Mouse (Mus musculus): ENCODE results near the gene Cyp20a1. TPM values are rescaled to one million over a fixed set of nuclear protein-coding genes. Genes with fewer than 3 reads are reported as not detected.
A peak's percentile ranks its signal among the peaks of the same experiment; 100 is the strongest.

Cyp20a1 gene
- polyA plus RNA-seq, 1 experiment from 2014 or later = 7.0 TPM

DNA sequence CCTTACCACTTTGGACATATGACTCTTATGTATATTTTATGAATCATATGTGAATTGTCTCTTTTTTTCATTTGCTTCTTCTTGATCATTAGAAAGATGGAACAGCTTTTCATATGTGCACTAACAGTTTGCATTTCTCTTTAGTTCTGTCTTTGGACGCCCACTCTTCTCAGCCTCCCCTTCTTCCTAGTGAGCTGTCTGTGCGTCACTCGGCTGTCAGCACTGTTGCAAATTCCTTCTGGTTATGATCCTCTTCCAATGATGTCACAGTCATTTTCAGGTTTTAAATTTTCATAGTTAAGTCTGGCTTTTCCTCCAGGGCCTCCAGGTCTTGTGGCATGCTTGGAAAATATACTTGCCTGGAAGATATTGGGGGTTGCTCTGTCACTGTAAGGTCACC lies 38.8 kb downstream of the Cyp20a1 start:
- ATAC-seq (ENCODE audit: low read depth) (no peak), DNase-seq (ENCODE audit: low spot score) (no peak)
- Histone ChIP-seq H3K4me3 (ENCODE audit: low read depth, low read length) (no peak overlapping the region), H3K4me1 (ENCODE audit: control insufficient read depth, insufficient read depth, low read length) (no peaks in the 10 kb centered on the region), H3K27ac (replicated peaks; ENCODE audit: low read depth, low read length) (no peak overlapping the region), H3K27me3 (replicated peaks; ENCODE audit: control insufficient read depth, insufficient read depth, low read length) (no peaks in the 10 kb centered on the region), H3K9me3 (ENCODE audit: control insufficient read depth, low read length) (no peaks in the 10 kb centered on the region), H3K36me3 (ENCODE audit: control insufficient read depth, insufficient read depth, low read length) (peaks cover 36% of the 10 kb centered on the region), H3K9ac (ENCODE audit: low read depth, low read length) (no peak overlapping the region), H3K4me2 (ENCODE audit: low read depth, low read length) (no peak overlapping the region)
- 87% methylated on average over 3 of the region's 3 CpGs for WGBS

DNA sequence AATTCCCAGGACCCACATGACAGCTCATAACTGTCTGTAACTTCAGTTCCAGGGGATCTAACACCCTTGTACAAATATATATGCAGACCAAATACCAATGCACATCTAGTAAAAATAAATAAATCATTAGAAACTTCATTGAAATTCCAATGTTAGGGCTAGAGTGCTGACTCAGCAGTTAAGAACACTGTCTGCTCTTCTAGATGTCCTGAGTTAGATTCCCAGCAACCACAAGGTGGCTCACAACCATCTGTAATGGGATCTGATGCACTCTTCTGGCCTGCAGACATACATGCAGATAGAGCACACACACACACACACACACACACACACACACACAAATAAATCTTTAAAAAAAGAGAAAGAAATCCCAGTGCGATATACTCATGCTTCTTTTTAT lies 61.7 kb downstream of the Cyp20a1 start:
- no peak overlapping the region for H3K4me3 ChIP-seq (ENCODE audit: low read depth, low read length)
- H3K4me1 ChIP-seq (ENCODE audit: control insufficient read depth, insufficient read depth, low read length) = 0 out of 2 replicates have a peak, but pooled peaks cover 8% of the 10 kb centered on the region
- no peak overlapping the region for H3K9ac ChIP-seq (ENCODE audit: low read depth, low read length)
- DNase-seq (ENCODE audit: low spot score) (no peak), ATAC-seq (ENCODE audit: low read depth) (no peak)
- H3K27ac ChIP-seq (replicated peaks; ENCODE audit: low read depth, low read length) = no peak overlapping the region
- WGBS = 95% methylated on average over 1 of the region's 1 CpGs
- H3K9me3 ChIP-seq (ENCODE audit: control insufficient read depth, low read length) = no peaks in the 10 kb centered on the region
- no peaks in the 10 kb centered on the region for H3K27me3 ChIP-seq (replicated peaks; ENCODE audit: control insufficient read depth, insufficient read depth, low read length)
- H3K36me3 ChIP-seq (ENCODE audit: control insufficient read depth, insufficient read depth, low read length) = no peaks in the 10 kb centered on the region
- H3K4me2 ChIP-seq (ENCODE audit: low read depth, low read length) = no peak overlapping the region

DNA sequence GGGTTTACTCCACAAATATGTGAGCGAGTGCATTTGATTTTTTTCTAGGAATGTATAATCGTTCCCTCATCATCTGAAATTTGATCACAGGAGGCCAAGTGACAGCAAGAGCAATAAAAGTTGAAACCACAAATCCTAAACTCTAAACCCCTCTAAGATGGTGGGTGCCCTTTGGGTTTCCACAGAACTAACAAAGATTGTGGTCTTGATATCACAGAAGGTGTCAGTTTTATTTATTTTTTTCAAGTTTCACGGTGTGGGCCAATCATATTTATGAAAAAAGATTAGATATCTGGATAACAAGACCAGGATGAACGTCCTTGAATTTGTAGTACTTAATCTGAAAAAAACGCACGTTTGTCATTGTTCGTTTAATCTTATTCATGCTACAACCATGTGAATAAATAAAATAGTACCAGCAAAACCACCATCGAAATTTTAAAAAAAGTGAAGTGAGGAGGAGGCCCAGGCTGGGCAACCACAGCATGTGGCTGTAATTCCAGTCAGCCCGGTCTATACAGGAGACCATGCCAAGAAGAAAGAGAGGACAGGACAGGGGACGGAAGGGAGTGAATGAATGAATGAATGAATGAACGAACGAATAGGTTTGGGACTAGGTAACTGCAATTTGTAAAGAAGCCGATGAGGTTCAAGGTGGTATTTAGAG lies 65.5 kb downstream of the Cyp20a1 start:
- peak overlapping the region; percentile 94 for H3K27ac ChIP-seq (replicated peaks; ENCODE audit: low read depth, low read length)
- no peaks in the 10 kb centered on the region for H3K27me3 ChIP-seq (replicated peaks; ENCODE audit: control insufficient read depth, insufficient read depth, low read length)
- peak overlapping the region; percentile 94 for H3K9ac ChIP-seq (ENCODE audit: low read depth, low read length)
- peak overlapping the region; percentile 62 for H3K4me2 ChIP-seq (ENCODE audit: low read depth, low read length)
- no peak for DNase-seq (ENCODE audit: low spot score)
- H3K36me3 ChIP-seq (ENCODE audit: control insufficient read depth, insufficient read depth, low read length) = no peaks in the 10 kb centered on the region
- peak; percentile 47 for ATAC-seq (ENCODE audit: low read depth)
- 10% methylated on average over 13 of the region's 13 CpGs for WGBS
- H3K4me1 ChIP-seq (ENCODE audit: control insufficient read depth, insufficient read depth, low read length) = peaks cover 17% of the 10 kb centered on the region
- H3K4me3 ChIP-seq (ENCODE audit: low read depth, low read length) = peak overlapping the region; percentile 97
- H3K9me3 ChIP-seq (ENCODE audit: control insufficient read depth, low read length) = no peaks in the 10 kb centered on the region

DNA sequence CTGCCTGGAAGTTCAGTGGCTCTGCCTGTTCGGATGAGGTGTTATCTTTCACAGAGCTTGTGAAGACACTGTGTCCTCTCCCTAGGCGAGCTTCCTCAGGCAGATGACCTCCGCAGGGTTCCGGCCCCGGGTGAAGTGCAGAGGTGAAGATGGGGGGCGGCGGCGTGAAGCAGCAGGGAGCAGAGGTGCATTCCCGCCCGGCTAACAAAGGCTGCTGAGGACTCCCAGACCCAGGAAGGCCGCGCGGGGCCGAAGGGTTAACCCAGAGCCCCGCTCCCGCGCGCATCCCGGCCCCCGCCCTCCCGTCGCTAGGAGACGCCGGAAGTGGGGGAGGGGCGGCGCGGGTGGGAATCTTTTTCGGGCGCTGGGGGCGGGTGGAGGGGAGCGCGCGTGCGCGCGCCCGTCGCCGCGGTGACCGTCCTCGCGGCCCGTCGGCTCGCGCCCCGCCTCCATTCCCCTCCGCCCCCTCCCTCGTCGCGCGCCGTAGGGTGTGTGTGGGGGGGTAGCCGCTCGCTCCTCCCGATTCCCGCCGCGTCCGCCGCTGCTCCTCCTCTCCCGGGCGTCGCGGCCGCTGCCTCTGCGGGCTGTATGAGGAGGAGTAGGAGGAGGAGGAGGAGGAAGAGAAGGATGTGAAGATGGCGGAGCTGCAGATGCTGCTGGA lies 66.2 kb downstream of the Cyp20a1 start, which contains the start of gene Abi2:
TSS of gene Abi2 (plus strand) at position 452 of the 661 bp plus-strand sequence.
- Histone ChIP-seq H3K36me3 (ENCODE audit: control insufficient read depth, insufficient read depth, low read length) (no peaks in the 10 kb centered on the region), H3K27me3 (replicated peaks; ENCODE audit: control insufficient read depth, insufficient read depth, low read length) (no peaks in the 10 kb centered on the region), H3K4me1 (ENCODE audit: control insufficient read depth, insufficient read depth, low read length) (peaks cover 17% of the 10 kb centered on the region), H3K9me3 (ENCODE audit: control insufficient read depth, low read length) (no peaks in the 10 kb centered on the region), H3K4me3 (ENCODE audit: low read depth, low read length) (peak within 1 kb of the TSS; percentile 97), H3K9ac (ENCODE audit: low read depth, low read length) (peak within 1 kb of the TSS; percentile 94), H3K27ac (replicated peaks; ENCODE audit: low read depth, low read length) (peak within 1 kb of the TSS; percentile 94), H3K4me2 (ENCODE audit: low read depth, low read length) (peak within 1 kb of the TSS; percentile 62)
- ATAC-seq (ENCODE audit: low read depth) = peak; percentile 93
- DNase-seq (ENCODE audit: low spot score) = peak; percentile 94
- WGBS = 0% methylated on average over 16 of the region's 69 CpGs

DNA sequence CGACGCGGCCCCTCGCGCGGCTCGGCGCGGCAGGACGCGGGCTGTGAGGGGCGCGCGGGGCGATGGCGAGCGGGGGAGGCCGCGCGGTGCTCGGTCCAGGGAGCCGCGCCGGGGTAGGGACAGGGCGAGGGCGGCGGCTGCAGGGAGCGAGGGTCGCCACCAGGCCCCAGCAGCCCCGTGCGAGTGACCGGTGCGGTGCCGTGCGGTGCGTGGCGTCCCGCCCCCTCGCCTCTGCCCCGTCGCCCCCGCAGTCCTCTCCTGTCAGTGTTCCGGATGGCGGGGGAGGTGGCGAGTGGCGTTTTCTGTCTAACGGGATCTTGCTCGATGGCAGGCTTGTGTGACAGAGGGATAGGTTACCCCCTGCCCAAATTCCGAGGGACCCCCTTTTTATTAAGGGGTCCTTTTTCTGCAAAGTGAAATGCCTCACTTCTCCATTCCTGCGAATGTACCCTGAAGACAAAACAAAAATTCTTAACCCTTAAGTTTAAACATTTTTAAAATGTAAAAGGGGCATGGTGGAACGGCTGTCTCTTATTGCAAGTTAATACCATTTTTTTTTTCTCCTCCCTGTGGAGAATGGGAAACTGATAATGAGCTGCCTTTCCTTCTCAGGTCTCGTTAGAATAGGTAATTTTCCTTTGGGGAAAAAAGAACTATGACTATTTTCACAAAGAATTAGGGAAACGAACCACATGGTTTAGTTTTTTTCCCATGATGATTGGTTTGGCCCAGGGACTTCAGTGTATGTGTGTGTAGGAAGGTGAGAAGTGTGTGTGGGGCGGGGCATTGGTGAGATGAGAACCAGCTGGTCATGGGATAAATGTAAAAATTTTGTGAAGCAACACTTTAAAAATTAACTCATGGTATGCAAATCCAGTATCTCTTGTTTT lies 67.0 kb downstream of the Cyp20a1 start:
- ATAC-seq (ENCODE audit: low read depth) = peak; percentile 70
- under 1% methylated on average over 25 of the region's 54 CpGs for WGBS
- H3K4me1 ChIP-seq (ENCODE audit: control insufficient read depth, insufficient read depth, low read length) = peaks cover 17% of the 10 kb centered on the region
- DNase-seq (ENCODE audit: low spot score) = peak; percentile 57
- H3K4me3 ChIP-seq (ENCODE audit: low read depth, low read length) = peak overlapping the region; percentile 97
- no peaks in the 10 kb centered on the region for H3K36me3 ChIP-seq (ENCODE audit: control insufficient read depth, insufficient read depth, low read length)
- H3K9ac ChIP-seq (ENCODE audit: low read depth, low read length) = peak overlapping the region; percentile 94
- peak overlapping the region; percentile 62 for H3K4me2 ChIP-seq (ENCODE audit: low read depth, low read length)
- H3K27ac ChIP-seq (replicated peaks; ENCODE audit: low read depth, low read length) = peak overlapping the region; percentile 94
- H3K27me3 ChIP-seq (replicated peaks; ENCODE audit: control insufficient read depth, insufficient read depth, low read length) = no peaks in the 10 kb centered on the region
- no peaks in the 10 kb centered on the region for H3K9me3 ChIP-seq (ENCODE audit: control insufficient read depth, low read length)

DNA sequence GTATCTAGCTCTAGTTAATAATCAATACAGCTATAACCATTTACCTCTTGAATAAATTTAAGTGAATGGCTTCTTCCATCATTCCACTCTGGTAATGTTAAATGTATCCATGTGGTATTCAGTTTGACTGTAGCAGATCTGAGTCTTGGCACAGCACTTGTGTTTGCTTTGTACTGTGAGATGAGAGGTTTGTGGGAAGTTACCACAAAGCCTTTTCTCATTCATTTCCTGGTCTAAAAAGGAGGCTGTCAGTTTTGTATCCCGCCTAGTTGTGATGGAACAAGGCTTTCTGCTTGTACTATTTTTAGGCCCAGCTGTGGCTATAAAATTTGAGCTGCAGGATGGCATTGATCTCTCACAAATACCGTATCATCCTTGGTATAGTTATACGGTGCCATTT lies 73.6 kb downstream of the Cyp20a1 start:
- Histone ChIP-seq H3K27me3 (replicated peaks; ENCODE audit: control insufficient read depth, insufficient read depth, low read length) (no peaks in the 10 kb centered on the region), H3K4me2 (ENCODE audit: low read depth, low read length) (no peak overlapping the region), H3K4me1 (ENCODE audit: control insufficient read depth, insufficient read depth, low read length) (peaks cover 7% of the 10 kb centered on the region; the same call in 1 of the 2 replicates), H3K9me3 (ENCODE audit: control insufficient read depth, low read length) (no peaks in the 10 kb centered on the region), H3K36me3 (ENCODE audit: control insufficient read depth, insufficient read depth, low read length) (no peaks in the 10 kb centered on the region), H3K9ac (ENCODE audit: low read depth, low read length) (no peak overlapping the region), H3K27ac (replicated peaks; ENCODE audit: low read depth, low read length) (no peak overlapping the region), H3K4me3 (ENCODE audit: low read depth, low read length) (no peak overlapping the region)
- WGBS = 52% methylated on average over 3 of the region's 3 CpGs
- DNase-seq (ENCODE audit: low spot score) (peak; percentile 82), ATAC-seq (ENCODE audit: low read depth) (no peak)

DNA sequence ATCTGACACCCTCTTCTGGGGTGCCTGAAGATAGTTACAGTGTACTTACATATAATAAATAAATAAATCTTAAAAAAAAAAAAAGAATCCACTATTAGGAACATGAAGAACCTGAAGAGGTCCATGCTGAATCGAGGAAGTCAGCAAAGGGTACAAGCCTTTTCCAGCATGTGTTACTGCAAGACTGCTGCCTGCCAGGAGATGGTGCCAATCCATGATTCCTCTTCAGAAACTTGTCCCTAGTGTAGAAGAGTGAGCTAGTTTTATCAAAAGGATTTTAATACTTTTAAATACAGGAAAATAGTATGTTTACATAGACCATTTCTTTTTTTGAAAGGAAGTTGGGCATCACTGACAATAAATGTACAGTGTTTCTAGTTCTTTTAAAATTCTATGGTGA lies 80.8 kb downstream of the Cyp20a1 start:
- H3K4me3 ChIP-seq (ENCODE audit: low read depth, low read length) = no peak overlapping the region
- H3K36me3 ChIP-seq (ENCODE audit: control insufficient read depth, insufficient read depth, low read length) = no peaks in the 10 kb centered on the region
- 88% methylated on average over 1 of the region's 1 CpGs for WGBS
- no peak for DNase-seq (ENCODE audit: low spot score)
- no peaks in the 10 kb centered on the region for H3K4me1 ChIP-seq (ENCODE audit: control insufficient read depth, insufficient read depth, low read length)
- ATAC-seq (ENCODE audit: low read depth) = no peak
- no peak overlapping the region for H3K9ac ChIP-seq (ENCODE audit: low read depth, low read length)
- no peak overlapping the region for H3K27ac ChIP-seq (replicated peaks; ENCODE audit: low read depth, low read length)
- H3K4me2 ChIP-seq (ENCODE audit: low read depth, low read length) = no peak overlapping the region
- H3K27me3 ChIP-seq (replicated peaks; ENCODE audit: control insufficient read depth, insufficient read depth, low read length) = no peaks in the 10 kb centered on the region
- H3K9me3 ChIP-seq (ENCODE audit: control insufficient read depth, low read length) = no peaks in the 10 kb centered on the region

DNA sequence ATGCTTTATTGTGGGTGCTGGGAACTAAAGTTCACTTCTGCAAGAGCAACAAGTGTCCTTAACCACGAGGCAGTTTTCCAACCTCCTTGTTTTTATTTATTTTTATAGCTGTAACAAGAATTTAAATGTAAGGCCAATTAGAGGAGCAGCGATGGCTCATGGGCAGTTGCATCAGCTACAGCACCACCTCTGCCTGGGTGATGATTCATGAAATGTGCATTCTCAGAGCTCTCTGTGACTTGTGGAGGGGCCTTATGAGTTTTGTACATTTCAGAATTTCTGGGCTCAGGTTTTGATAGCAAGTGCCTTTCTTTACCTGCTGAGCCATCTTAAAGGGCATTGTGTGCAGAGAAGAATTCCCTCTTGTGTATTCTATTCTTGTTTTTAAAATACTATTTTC lies 85.2 kb downstream of the Cyp20a1 start:
- 86% methylated on average over 2 of the region's 2 CpGs for WGBS
- no peaks in the 10 kb centered on the region for H3K36me3 ChIP-seq (ENCODE audit: control insufficient read depth, insufficient read depth, low read length)
- no peak for DNase-seq (ENCODE audit: low spot score)
- H3K4me1 ChIP-seq (ENCODE audit: control insufficient read depth, insufficient read depth, low read length) = no peaks in the 10 kb centered on the region
- no peaks in the 10 kb centered on the region for H3K27me3 ChIP-seq (replicated peaks; ENCODE audit: control insufficient read depth, insufficient read depth, low read length)
- ATAC-seq (ENCODE audit: low read depth) = no peak
- no peak overlapping the region for H3K4me3 ChIP-seq (ENCODE audit: low read depth, low read length)
- H3K9me3 ChIP-seq (ENCODE audit: control insufficient read depth, low read length) = no peaks in the 10 kb centered on the region
- no peak overlapping the region for H3K9ac ChIP-seq (ENCODE audit: low read depth, low read length)
- no peak overlapping the region for H3K27ac ChIP-seq (replicated peaks; ENCODE audit: low read depth, low read length)
- H3K4me2 ChIP-seq (ENCODE audit: low read depth, low read length) = no peak overlapping the region
